Mouse (Mus musculus) intestine, postnatal 0 days (tissue): ENCODE results near the gene Inpp5e. TPM values are rescaled to one million over a fixed set of nuclear protein-coding genes. Genes with fewer than 3 reads are reported as not detected.

ENCODE experiments used
- ATAC-seq: fragments of 200-750 bp; cut with Nextera tagmentation; 2 replicates; pipeline ENCODE4 v1.8.0; 2017; ENCODE audit warnings: mild to moderate bottlenecking, moderate TSS enrichment, moderate library complexity
- H3K27ac ChIP-seq: fragments of 300-500 bp; sonication (generic); 2 replicates; pipeline ENCODE4 v1.5.1; 2014; ENCODE audit warnings: mild to moderate bottlenecking, low read depth, low read length, moderate library complexity
- H3K27me3 ChIP-seq: fragments of 300-500 bp; sonication (generic); replicated peaks from 2 replicates; pipeline ENCODE4 v1.6.1; 2014; ENCODE audit warnings: low read length, mixed read lengths; ENCODE audit not compliant: control insufficient read depth, insufficient read depth
- H3K36me3 ChIP-seq: fragments of 300-500 bp; sonication (generic); 2 replicates; pipeline ENCODE4 v1.6.1; 2014; ENCODE audit warnings: mild to moderate bottlenecking, moderate library complexity; ENCODE audit not compliant: control insufficient read depth, insufficient read depth
- H3K4me1 ChIP-seq: fragments of 300-500 bp; sonication (generic); replicated peaks from 2 replicates; pipeline ENCODE4 v1.6.1; 2014; ENCODE audit warnings: antibody characterized with exemption, low read length, mixed read lengths; ENCODE audit not compliant: control insufficient read depth, insufficient read depth
- H3K4me2 ChIP-seq: fragments of 300-500 bp; sonication (generic); replicated peaks from 2 replicates; pipeline ENCODE4 v1.6.1; 2014; ENCODE audit warnings: low read depth, mild to moderate bottlenecking, moderate library complexity
- H3K4me3 ChIP-seq: fragments of 300-500 bp; sonication (generic); 2 replicates; pipeline ENCODE4 v1.5.1; 2014; ENCODE audit warnings: low read depth, low read length
- H3K9ac ChIP-seq: fragments of 300-500 bp; sonication (generic); 2 replicates; pipeline ENCODE4 v1.6.1; 2014; ENCODE audit warnings: mild to moderate bottlenecking, low read depth, low read length
- H3K9me3 ChIP-seq: fragments of 300-500 bp; sonication (generic); 2 replicates; pipeline ENCODE4 v1.6.1; 2016; ENCODE audit warnings: mixed run types; ENCODE audit not compliant: control insufficient read depth
- CTCF ChIP-seq: sonication (generic); IDR thresholded peaks from 2 replicates; pipeline ENCODE4 v1.5.1; 2016; ENCODE audit warnings: low read depth, mild to moderate bottlenecking, control low read depth, antibody characterized with exemption, moderate library complexity
- WGBS: fragments of 180-500 bp; shearing (Covaris S2); extraction: QIAGEN DNeasy Blood & Tissue Kit; methylation state at CpG from one replicate; pipeline ENCODE4 v1.1.7; 2014; 5-methylcytosine and 5-hydroxymethylcytosine counted together
- polyA plus RNA-seq: library from polyadenylated mRNA; unstranded; fragments of >200 nt; fragmentation: Nextera tagmentation; extraction: Ambion mirVana; gene quantifications from 2 replicates; pipeline ENCODE4 v1.2.1, GENCODE M21; 2015

Inpp5e gene
- polyA plus RNA-seq, 1 experiment from 2014 or later = 6.8 TPM

GRCm38 (mm10) chr2:26441261-26441660 is 32.3 kb upstream of the Inpp5e start:
- no peak overlapping the region for H3K4me3 ChIP-seq
- H3K9ac ChIP-seq = no peak overlapping the region
- no peaks in the 10 kb centered on the region for H3K9me3 ChIP-seq
- 0 out of 2 replicates have a peak, but pooled peaks cover 4% of the 10 kb centered on the region for H3K4me1 ChIP-seq
- no peak for ATAC-seq
- 93% methylated on average over 4 of the region's 4 CpGs for WGBS
- H3K4me2 ChIP-seq = no peak overlapping the region
- H3K27ac ChIP-seq = no peak overlapping the region
- TF ChIP-seq CTCF = no peak
- no peaks in the 10 kb centered on the region for H3K27me3 ChIP-seq
- H3K36me3 ChIP-seq = peaks cover 52% of the 10 kb centered on the region

- H3K4me2 ChIP-seq = no peak overlapping the region
- H3K4me3 ChIP-seq = no peak overlapping the region
- H3K27ac ChIP-seq = no peak overlapping the region
- H3K4me1 ChIP-seq = 0 out of 2 replicates have a peak, but pooled peaks cover 4% of the 10 kb centered on the region
- H3K27me3 ChIP-seq = no peaks in the 10 kb centered on the region
- H3K9ac ChIP-seq = no peak overlapping the region
- ATAC-seq = no peak
- WGBS = 90% methylated on average over 6 of the region's 6 CpGs
- no peak for TF ChIP-seq CTCF
- no peaks in the 10 kb centered on the region for H3K9me3 ChIP-seq
- peaks cover 67% of the 10 kb centered on the region for H3K36me3 ChIP-seq
These were observed 30.7 kb upstream of the Inpp5e start for GRCm38 (mm10) chr2:26439671-26440070.

- 83% methylated on average over 7 of the region's 7 CpGs for WGBS
- no peak for TF ChIP-seq CTCF
- no peak overlapping the region for H3K27ac ChIP-seq
- ATAC-seq = no peak
- H3K4me3 ChIP-seq = no peak overlapping the region
- no peaks in the 10 kb centered on the region for H3K27me3 ChIP-seq
- no peak overlapping the region for H3K4me2 ChIP-seq
- H3K36me3 ChIP-seq = peaks cover 80% of the 10 kb centered on the region
- H3K4me1 ChIP-seq = no peaks in the 10 kb centered on the region
- H3K9ac ChIP-seq = no peak overlapping the region
- H3K9me3 ChIP-seq = no peaks in the 10 kb centered on the region
These were observed 29.4 kb upstream of the Inpp5e start for GRCm38 (mm10) chr2:26438373-26438772.

- H3K4me1 ChIP-seq = no peaks in the 10 kb centered on the region
- peak overlapping the region; percentile 28; the same call in 1 of the 2 replicates for H3K27ac ChIP-seq
- peaks cover 91% of the 10 kb centered on the region for H3K36me3 ChIP-seq
- TF ChIP-seq CTCF = no peak
- no peaks in the 10 kb centered on the region for H3K9me3 ChIP-seq
- H3K9ac ChIP-seq = peak overlapping the region; percentile 17; the same call in 1 of the 2 replicates
- H3K27me3 ChIP-seq = no peaks in the 10 kb centered on the region
- no peak overlapping the region for H3K4me2 ChIP-seq
- no peak overlapping the region for H3K4me3 ChIP-seq
- 59% methylated on average over 4 of the region's 4 CpGs for WGBS
- ATAC-seq = no peak
These were observed 28.2 kb upstream of the Inpp5e start for GRCm38 (mm10) chr2:26437221-26437620.

- peak; percentile 73 for ATAC-seq
- Histone ChIP-seq H3K4me1 (no peaks in the 10 kb centered on the region), H3K36me3 (peaks cover 89% of the 10 kb centered on the region)
These were observed 26.0 kb upstream of the Inpp5e start for GRCm38 (mm10) chr2:26434791-26435572.

GRCm38 (mm10) chr2:26429851-26430250 is 20.8 kb upstream of the Inpp5e start:
- H3K9ac ChIP-seq = no peak overlapping the region
- WGBS = 96% methylated on average over 5 of the region's 5 CpGs
- H3K36me3 ChIP-seq = peaks cover 96% of the 10 kb centered on the region
- H3K9me3 ChIP-seq = no peaks in the 10 kb centered on the region
- no peak overlapping the region for H3K4me2 ChIP-seq
- ATAC-seq = no peak
- H3K4me1 ChIP-seq = no peaks in the 10 kb centered on the region
- H3K4me3 ChIP-seq = no peak overlapping the region
- H3K27me3 ChIP-seq = no peaks in the 10 kb centered on the region
- H3K27ac ChIP-seq = no peak overlapping the region
- TF ChIP-seq CTCF = 0 out of 2 replicates have a peak, but pooled peaks have one; percentile 9

More at GRCm38 (mm10) chr2:26434791-26435572, 26.0 kb upstream of the Inpp5e start:
- H3K9ac ChIP-seq = no peak overlapping the region
- no peaks in the 10 kb centered on the region for H3K27me3 ChIP-seq
- no peak for TF ChIP-seq CTCF
- peak overlapping the region; percentile 66 for H3K27ac ChIP-seq
- H3K4me2 ChIP-seq = no peak overlapping the region
- no peaks in the 10 kb centered on the region for H3K9me3 ChIP-seq
- 77% methylated on average over 7 of the region's 7 CpGs for WGBS
- no peak overlapping the region for H3K4me3 ChIP-seq
